Mouse (Mus musculus) kidney, embryonic 14.5 days (tissue): ENCODE data around the gene Ctcf. TPM values are rescaled to one million over a fixed set of nuclear protein-coding genes. Genes with fewer than 3 reads are reported as not detected.

Experiments
- ATAC-seq: fragments of 200-750 bp; cut with Nextera tagmentation; 2 replicates; pipeline ENCODE4 v1.8.0; 2017; ENCODE audit warnings: moderate number of reproducible peaks, mild to moderate bottlenecking, moderate TSS enrichment, moderate library complexity; ENCODE audit not compliant: low FRiP score, low TSS enrichment
- H3K27ac ChIP-seq: fragments of 300-500 bp; sonication (generic); 2 replicates; pipeline ENCODE4 v1.5.1; 2014; ENCODE audit warnings: low read depth, mild to moderate bottlenecking, low read length, moderate library complexity, mixed read lengths
- H3K27me3 ChIP-seq: fragments of 300-500 bp; sonication (generic); 2 replicates; pipeline ENCODE4 v1.6.1; 2014; ENCODE audit warnings: mild to moderate bottlenecking, low read length; ENCODE audit not compliant: control insufficient read depth, insufficient read depth
- H3K36me3 ChIP-seq: fragments of 300-500 bp; sonication (generic); 2 replicates; pipeline ENCODE4 v1.6.1; 2014; ENCODE audit warnings: low read length, mixed read lengths; ENCODE audit not compliant: control insufficient read depth, insufficient read depth
- H3K4me1 ChIP-seq: fragments of 300-500 bp; sonication (generic); 2 replicates; pipeline ENCODE4 v1.6.1; 2014; ENCODE audit warnings: low read length, mixed read lengths; ENCODE audit not compliant: control insufficient read depth, insufficient read depth
- H3K4me2 ChIP-seq: fragments of 300-500 bp; sonication (generic); replicated peaks from 2 replicates; pipeline ENCODE4 v1.6.1; 2014; ENCODE audit warnings: low read depth, mild to moderate bottlenecking, low read length
- H3K4me3 ChIP-seq: fragments of 300-500 bp; sonication (generic); 2 replicates; pipeline ENCODE4 v1.5.1; 2014; ENCODE audit warnings: mild to moderate bottlenecking, low read length
- H3K9ac ChIP-seq: fragments of 300-500 bp; sonication (generic); 2 replicates; pipeline ENCODE4 v1.6.1; 2014; ENCODE audit warnings: low read depth, mild to moderate bottlenecking, low read length, moderate library complexity
- H3K9me3 ChIP-seq: fragments of 300-500 bp; sonication (generic); 2 replicates; pipeline ENCODE4 v1.6.1; 2016; ENCODE audit warnings: low read length; ENCODE audit not compliant: control insufficient read depth
- WGBS: fragments of 180-500 bp; shearing (Covaris S2); extraction: QIAGEN DNeasy Blood & Tissue Kit; methylation state at CpG from one replicate; pipeline ENCODE4 v1.1.7; 2014; 5-methylcytosine and 5-hydroxymethylcytosine counted together
- polyA plus RNA-seq: library from polyadenylated mRNA; unstranded; fragments of >200 nt; fragmentation: Nextera tagmentation; extraction: Ambion mirVana; gene quantifications from 2 replicates; pipeline ENCODE4 v1.2.1, GENCODE M21; 2014

Gene Ctcf
- polyA plus RNA-seq, 1 experiment from 2014 or later: 139 TPM

- no peak overlapping the region for H3K9ac ChIP-seq
- H3K27me3 ChIP-seq: no peaks in the 10 kb centered on the region
- WGBS: 85% methylated on average over 14 of the region's 14 CpGs
- no peaks in the 10 kb centered on the region for H3K36me3 ChIP-seq
- H3K9me3 ChIP-seq: peaks cover 4% of the 10 kb centered on the region; the same call in 1 of the 2 replicates
- peaks cover 13% of the 10 kb centered on the region for H3K4me1 ChIP-seq
- no peak overlapping the region for H3K27ac ChIP-seq
- no peak overlapping the region for H3K4me2 ChIP-seq
- no peak for ATAC-seq
- no peak overlapping the region for H3K4me3 ChIP-seq
Measured at GRCm38 (mm10) chr8:105690978-105691377, 54.6 kb downstream of the Ctcf start.

- H3K4me2 ChIP-seq: no peak overlapping the region
- no peak overlapping the region for H3K9ac ChIP-seq
- WGBS: 95% methylated on average over 11 of the region's 11 CpGs
- no peak for ATAC-seq
- H3K9me3 ChIP-seq: peaks cover 4% of the 10 kb centered on the region; the same call in 1 of the 2 replicates
- no peaks in the 10 kb centered on the region for H3K27me3 ChIP-seq
- no peak overlapping the region for H3K27ac ChIP-seq
- no peak overlapping the region for H3K4me3 ChIP-seq
- peaks cover 14% of the 10 kb centered on the region for H3K36me3 ChIP-seq
- peaks cover 12% of the 10 kb centered on the region for H3K4me1 ChIP-seq
Measured at GRCm38 (mm10) chr8:105692449-105693182, 56.2 kb downstream of the Ctcf start.

- Histone ChIP-seq H3K27ac (no peak overlapping the region), H3K4me3 (peak overlapping the region; percentile 43), H3K9me3 (peaks cover 4% of the 10 kb centered on the region; the same call in 1 of the 2 replicates), H3K4me2 (peak overlapping the region; percentile 96), H3K4me1 (peaks cover 12% of the 10 kb centered on the region), H3K27me3 (no peaks in the 10 kb centered on the region), H3K36me3 (peaks cover 24% of the 10 kb centered on the region), H3K9ac (peak overlapping the region; percentile 51; the same call in 1 of the 2 replicates)
- ATAC-seq: peak; percentile 44
- WGBS: 3% methylated on average over 17 of the region's 30 CpGs
Measured at GRCm38 (mm10) chr8:105693648-105694047, 57.3 kb downstream of the Ctcf start.

DNA sequence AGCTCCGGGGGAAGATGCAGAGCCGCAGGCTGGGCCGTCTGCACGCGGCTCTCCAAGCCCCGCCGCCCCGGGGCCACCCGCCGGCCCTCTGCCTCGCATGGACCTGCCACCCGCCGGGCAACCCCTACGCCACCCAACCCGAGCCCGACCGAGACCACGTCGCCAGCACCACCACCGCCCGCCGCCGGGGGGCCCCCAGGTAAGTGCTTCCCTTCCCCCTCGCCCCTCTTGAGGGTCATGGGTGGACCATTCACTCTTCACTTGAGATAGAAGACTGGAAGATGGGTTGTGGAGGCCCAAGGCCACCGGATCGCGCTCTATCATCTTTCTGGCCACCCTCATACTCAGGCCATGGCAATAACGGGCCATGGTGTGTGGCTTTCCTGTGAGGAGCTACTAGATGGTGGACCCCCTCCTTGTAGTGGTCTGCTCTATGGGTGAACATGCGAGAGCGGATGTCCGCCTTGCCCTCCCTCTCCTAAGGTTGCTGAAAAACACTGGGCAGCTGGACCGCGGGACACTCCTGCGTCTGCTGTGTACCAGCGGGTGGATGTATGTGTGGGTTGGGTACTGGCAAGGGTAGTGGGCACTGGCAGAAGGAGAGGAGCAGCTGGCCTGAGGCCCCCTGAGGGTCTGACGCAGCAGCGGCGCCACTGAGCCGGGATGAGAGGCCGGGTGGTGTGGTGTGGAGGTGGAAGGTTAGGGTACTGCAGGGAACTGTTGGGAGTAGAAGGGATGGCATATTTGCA is 57.9 kb downstream of the Ctcf start:
- Histone ChIP-seq H3K9ac (peak overlapping the region; percentile 51; the same call in 1 of the 2 replicates), H3K27me3 (no peaks in the 10 kb centered on the region), H3K27ac (no peak overlapping the region), H3K36me3 (peaks cover 28% of the 10 kb centered on the region), H3K4me1 (peaks cover 12% of the 10 kb centered on the region), H3K9me3 (peaks cover 4% of the 10 kb centered on the region; the same call in 1 of the 2 replicates), H3K4me2 (peak overlapping the region; percentile 96), H3K4me3 (peak overlapping the region; percentile 43)
- 11% methylated on average over 38 of the region's 40 CpGs for WGBS
- peak; percentile 12 for ATAC-seq

- Histone ChIP-seq H3K4me1 (peaks cover 20% of the 10 kb centered on the region), H3K4me3 (no peak overlapping the region), H3K27me3 (no peaks in the 10 kb centered on the region), H3K27ac (no peak overlapping the region), H3K9ac (no peak overlapping the region), H3K36me3 (peaks cover 28% of the 10 kb centered on the region), H3K4me2 (no peak overlapping the region), H3K9me3 (peaks cover 4% of the 10 kb centered on the region; the same call in 1 of the 2 replicates)
- 83% methylated on average over 30 of the region's 30 CpGs for WGBS
- no peak for ATAC-seq
Measured at GRCm38 (mm10) chr8:105695080-105695780, 58.9 kb downstream of the Ctcf start.

DNA sequence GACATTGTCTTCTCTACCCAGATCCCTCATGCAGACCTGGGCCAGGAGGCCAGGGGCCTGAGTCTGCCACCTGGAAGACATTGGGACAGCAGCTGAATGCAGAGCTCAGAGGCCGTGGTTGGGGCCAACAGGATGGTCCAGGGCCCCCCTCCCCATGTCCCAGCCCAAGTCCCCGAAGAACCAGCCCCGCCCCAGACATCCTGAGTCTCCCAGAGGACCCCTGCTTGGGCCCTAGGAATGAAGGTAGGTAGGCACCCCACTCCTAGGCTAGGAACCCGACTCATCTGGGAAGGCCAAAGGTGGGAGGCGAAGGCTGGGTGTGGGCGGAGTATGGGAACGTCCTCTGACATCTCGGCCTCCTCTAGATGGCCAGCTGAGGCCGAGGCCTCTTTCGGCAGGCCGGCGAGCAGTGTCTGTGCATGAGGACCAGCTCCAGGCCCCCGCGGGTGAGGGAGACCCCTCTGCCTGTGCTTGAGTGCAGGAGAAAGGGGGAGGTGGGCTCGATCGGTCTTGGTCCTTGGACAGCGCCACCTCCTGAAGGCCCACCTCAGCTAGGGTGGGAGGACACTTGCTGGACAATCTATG is 60.9 kb downstream of the Ctcf start:
- ATAC-seq: no peak
- Histone ChIP-seq H3K27me3 (no peaks in the 10 kb centered on the region), H3K4me3 (no peak overlapping the region), H3K9ac (no peak overlapping the region), H3K27ac (no peak overlapping the region), H3K4me2 (no peak overlapping the region), H3K9me3 (peaks cover 4% of the 10 kb centered on the region; the same call in 1 of the 2 replicates), H3K36me3 (peaks cover 28% of the 10 kb centered on the region), H3K4me1 (peaks cover 27% of the 10 kb centered on the region)
- 86% methylated on average over 17 of the region's 17 CpGs for whole genome bisulfite sequencing

- no peaks in the 10 kb centered on the region for H3K9me3 ChIP-seq
- H3K9ac ChIP-seq: no peak overlapping the region
- H3K27ac ChIP-seq: no peak overlapping the region
- no peak for ATAC-seq
- WGBS: 88% methylated on average over 5 of the region's 5 CpGs
- no peak overlapping the region for H3K4me3 ChIP-seq
- H3K4me2 ChIP-seq: no peak overlapping the region
- no peaks in the 10 kb centered on the region for H3K27me3 ChIP-seq
- H3K4me1 ChIP-seq: peaks cover 26% of the 10 kb centered on the region
- peaks cover 36% of the 10 kb centered on the region for H3K36me3 ChIP-seq
Measured at GRCm38 (mm10) chr8:105698734-105699133, 62.4 kb downstream of the Ctcf start.

- ATAC-seq: no peak
- H3K27ac ChIP-seq: no peak overlapping the region
- H3K36me3 ChIP-seq: peaks cover 42% of the 10 kb centered on the region
- peaks cover 17% of the 10 kb centered on the region for H3K4me1 ChIP-seq
- peak overlapping the region; percentile 82 for H3K4me2 ChIP-seq
- peak overlapping the region; percentile 63; the same call in 1 of the 2 replicates for H3K9ac ChIP-seq
- H3K27me3 ChIP-seq: no peaks in the 10 kb centered on the region
- 90% methylated on average over 11 of the region's 11 CpGs for WGBS
- no peaks in the 10 kb centered on the region for H3K9me3 ChIP-seq
- peak overlapping the region; percentile 47 for H3K4me3 ChIP-seq
Measured at GRCm38 (mm10) chr8:105699488-105700215, 63.3 kb downstream of the Ctcf start.
